Mouse (Mus musculus) kidney, adult 2 months (tissue): ENCODE results near the gene Riox1.

Experiments
- CTCF ChIP-seq: fragments of 200-500 bp; conservative IDR thresholded peaks from 2 replicates; pipeline ENCODE4 v1.5.1; 2011; ENCODE audit warnings: low read depth, mild to moderate bottlenecking, control low read depth, low read length, moderate library complexity, mixed read lengths; ENCODE audit not compliant: insufficient read depth, insufficient read length
- POLR2A ChIP-seq: fragments of 200-500 bp; IDR thresholded peaks from one replicate; pipeline ENCODE4 v1.6.1; 2011; ENCODE audit warnings: low read depth, low read length, control low read depth

DNA sequence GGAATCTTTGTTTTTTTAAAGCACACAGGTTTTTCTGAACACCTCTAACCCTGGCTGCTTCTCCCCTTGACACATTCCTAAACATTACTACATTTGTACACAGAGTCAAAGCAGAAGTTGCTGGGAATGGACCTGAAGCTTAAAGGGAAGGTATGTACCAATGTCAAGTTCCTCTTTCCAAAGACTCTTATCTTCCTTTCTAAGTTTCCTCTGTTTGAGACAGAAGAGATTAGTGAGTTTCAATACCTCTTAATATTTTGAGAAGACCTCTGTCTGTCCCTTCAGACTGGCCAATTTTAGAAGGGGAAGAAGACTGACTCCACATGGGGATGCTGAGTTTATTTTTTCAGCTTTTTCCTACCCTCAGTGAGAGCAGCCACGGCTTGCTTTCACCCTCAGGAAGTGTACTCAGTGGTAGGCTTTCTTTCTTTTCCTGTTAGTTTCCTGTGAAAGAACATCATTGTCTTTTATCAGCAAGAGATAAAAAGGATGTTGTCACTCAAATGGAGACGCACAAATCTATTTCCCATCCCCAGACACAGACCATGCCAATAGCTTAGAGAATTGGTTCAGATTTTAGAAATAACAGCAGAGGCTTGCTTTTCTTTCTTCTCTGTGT is 21.1 kb upstream of the Riox1 start:
- no peak for TF ChIP-seq CTCF
- TF ChIP-seq POLR2A: no peak
